Mouse (Mus musculus) lung, postnatal 25 days (tissue): ENCODE data around the gene Gm13078.

Source experiments
- DNase-seq: peaks from one replicate; pipeline ENCODE4 v3.0.0; 2022; ENCODE audit warnings: low spot score

The Gm13078 gene

GRCm38 (mm10) chr4:143719155-143719554 lies at the start of gene Gm13078:
TSS of gene Gm13078 (plus strand) at chr4:143719455.
- DNase-seq: no peak

GRCm38 (mm10) chr4:143702611-143703010 lies 16.6 kb upstream of the Gm13078 start, which contains the start of gene Gm13089:
TSS of gene Gm13089 (minus strand) at chr4:143702711.
- no peak for DNase-seq
